Mouse (Mus musculus): ENCODE measurements at regions not wholly inside any gene's neighbourhood (a gene's known extent, or its start where the extent isn't known, plus 50 kb on each side); places are given as distances from the start of the nearest gene placed in this dataset.
"Not testable (repeated sequence)": the region's sequence is repeated elsewhere in the genome, so short reads cannot be mapped to it uniquely, and the experiment has no call there.

DNA sequence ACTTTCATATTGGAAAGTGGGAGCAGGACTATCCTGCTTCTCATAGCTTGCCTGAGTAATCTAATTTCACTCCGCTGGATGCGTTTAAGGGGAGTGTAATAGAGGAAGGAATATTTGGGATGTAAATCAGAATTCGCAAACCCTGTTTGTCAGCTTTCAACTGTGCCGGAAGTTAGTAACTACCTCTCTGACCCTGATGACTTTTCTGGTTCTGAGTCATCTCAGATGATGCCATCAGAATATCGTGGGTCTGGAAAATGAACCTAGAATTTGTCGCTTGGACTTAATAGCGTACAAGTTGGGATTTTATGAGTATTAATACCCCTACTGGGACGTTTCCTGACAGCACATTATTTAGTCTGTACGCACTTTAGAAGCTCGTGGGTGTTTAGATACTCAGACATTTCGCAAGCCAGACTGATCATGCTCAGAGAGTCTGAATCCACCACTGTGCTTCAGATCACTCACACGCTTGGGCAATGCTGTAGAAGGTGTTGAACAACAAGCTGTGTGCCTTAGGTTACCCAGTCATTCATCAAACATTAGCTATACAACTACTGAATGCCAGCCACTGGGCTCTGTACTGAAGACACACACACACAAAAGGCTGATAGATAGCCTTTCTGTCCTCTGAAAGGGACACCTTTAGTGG, 131.1 kb downstream of the Phlda1 start:
- no peak overlapping the region for H3K4me3 ChIP-seq (ENCODE audit: low read depth, low read length)
- ATAC-seq (ENCODE audit: low read depth) (no peak), DNase-seq (ENCODE audit: low spot score) (no peak)
- no peak overlapping the region for H3K4me2 ChIP-seq (ENCODE audit: low read depth, low read length)
- H3K36me3 ChIP-seq (ENCODE audit: control insufficient read depth, insufficient read depth, low read length): no peaks in the 10 kb centered on the region
- no peak overlapping the region for H3K9ac ChIP-seq (ENCODE audit: low read depth, low read length)
- H3K4me1 ChIP-seq (ENCODE audit: control insufficient read depth, insufficient read depth, low read length): no peaks in the 10 kb centered on the region
- H3K9me3 ChIP-seq (ENCODE audit: control insufficient read depth, low read length): no peaks in the 10 kb centered on the region
- no peaks in the 10 kb centered on the region for H3K27me3 ChIP-seq (replicated peaks; ENCODE audit: control insufficient read depth, insufficient read depth, low read length)
- 86% methylated on average over 12 of the region's 12 CpGs for WGBS
- no peak overlapping the region for H3K27ac ChIP-seq (replicated peaks; ENCODE audit: low read depth, low read length)

GRCm38 (mm10) chr10:111639866-111640265, 133.8 kb downstream of the Phlda1 start:
- H3K4me3 ChIP-seq (ENCODE audit: low read depth, low read length): no peak overlapping the region
- H3K27me3 ChIP-seq (replicated peaks; ENCODE audit: control insufficient read depth, insufficient read depth, low read length): no peaks in the 10 kb centered on the region
- H3K36me3 ChIP-seq (ENCODE audit: control insufficient read depth, insufficient read depth, low read length): no peaks in the 10 kb centered on the region
- ATAC-seq (ENCODE audit: low read depth): no peak
- H3K4me1 ChIP-seq (ENCODE audit: control insufficient read depth, insufficient read depth, low read length): no peaks in the 10 kb centered on the region
- H3K27ac ChIP-seq (replicated peaks; ENCODE audit: low read depth, low read length): no peak overlapping the region
- no peak overlapping the region for H3K4me2 ChIP-seq (ENCODE audit: low read depth, low read length)
- WGBS: 92% methylated on average over 7 of the region's 7 CpGs
- DNase-seq (ENCODE audit: low spot score): no peak
- H3K9me3 ChIP-seq (ENCODE audit: control insufficient read depth, low read length): no peaks in the 10 kb centered on the region
- H3K9ac ChIP-seq (ENCODE audit: low read depth, low read length): no peak overlapping the region

- ATAC-seq (ENCODE audit: low read depth) (peak; percentile 87; the same call in 1 of the 2 replicates), DNase-seq (ENCODE audit: low spot score) (peak; percentile 77)
- H3K27me3 ChIP-seq (replicated peaks; ENCODE audit: control insufficient read depth, insufficient read depth, low read length): no peaks in the 10 kb centered on the region
- H3K4me3 ChIP-seq (ENCODE audit: low read depth, low read length): no peak overlapping the region
- H3K4me1 ChIP-seq (ENCODE audit: control insufficient read depth, insufficient read depth, low read length): no peaks in the 10 kb centered on the region
- H3K9ac ChIP-seq (ENCODE audit: low read depth, low read length): no peak overlapping the region
- no peak overlapping the region for H3K4me2 ChIP-seq (ENCODE audit: low read depth, low read length)
- H3K9me3 ChIP-seq (ENCODE audit: control insufficient read depth, low read length): no peaks in the 10 kb centered on the region
- no peaks in the 10 kb centered on the region for H3K36me3 ChIP-seq (ENCODE audit: control insufficient read depth, insufficient read depth, low read length)
- WGBS: 52% methylated on average over 2 of the region's 2 CpGs
- H3K27ac ChIP-seq (replicated peaks; ENCODE audit: low read depth, low read length): no peak overlapping the region
Measured at GRCm38 (mm10) chr10:111642683-111643082, 136.6 kb downstream of the Phlda1 start.

- not testable (repeated sequence) for H3K9me3 ChIP-seq (ENCODE audit: control insufficient read depth, low read length); DNase-seq (ENCODE audit: low spot score); H3K9ac ChIP-seq (ENCODE audit: low read depth, low read length); ATAC-seq (ENCODE audit: low read depth); H3K4me2 ChIP-seq (ENCODE audit: low read depth, low read length); H3K27ac ChIP-seq (replicated peaks; ENCODE audit: low read depth, low read length); H3K4me3 ChIP-seq (ENCODE audit: low read depth, low read length); H3K27me3 ChIP-seq (replicated peaks; ENCODE audit: control insufficient read depth, insufficient read depth, low read length); H3K36me3 ChIP-seq (ENCODE audit: control insufficient read depth, insufficient read depth, low read length)
- WGBS: 63% methylated on average over 2 of the region's 2 CpGs
- H3K4me1 ChIP-seq (ENCODE audit: control insufficient read depth, insufficient read depth, low read length): peaks cover 18% of the 10 kb centered on the region
Measured at GRCm38 (mm10) chr10:111653773-111654172, 147.7 kb downstream of the Phlda1 start.

DNA sequence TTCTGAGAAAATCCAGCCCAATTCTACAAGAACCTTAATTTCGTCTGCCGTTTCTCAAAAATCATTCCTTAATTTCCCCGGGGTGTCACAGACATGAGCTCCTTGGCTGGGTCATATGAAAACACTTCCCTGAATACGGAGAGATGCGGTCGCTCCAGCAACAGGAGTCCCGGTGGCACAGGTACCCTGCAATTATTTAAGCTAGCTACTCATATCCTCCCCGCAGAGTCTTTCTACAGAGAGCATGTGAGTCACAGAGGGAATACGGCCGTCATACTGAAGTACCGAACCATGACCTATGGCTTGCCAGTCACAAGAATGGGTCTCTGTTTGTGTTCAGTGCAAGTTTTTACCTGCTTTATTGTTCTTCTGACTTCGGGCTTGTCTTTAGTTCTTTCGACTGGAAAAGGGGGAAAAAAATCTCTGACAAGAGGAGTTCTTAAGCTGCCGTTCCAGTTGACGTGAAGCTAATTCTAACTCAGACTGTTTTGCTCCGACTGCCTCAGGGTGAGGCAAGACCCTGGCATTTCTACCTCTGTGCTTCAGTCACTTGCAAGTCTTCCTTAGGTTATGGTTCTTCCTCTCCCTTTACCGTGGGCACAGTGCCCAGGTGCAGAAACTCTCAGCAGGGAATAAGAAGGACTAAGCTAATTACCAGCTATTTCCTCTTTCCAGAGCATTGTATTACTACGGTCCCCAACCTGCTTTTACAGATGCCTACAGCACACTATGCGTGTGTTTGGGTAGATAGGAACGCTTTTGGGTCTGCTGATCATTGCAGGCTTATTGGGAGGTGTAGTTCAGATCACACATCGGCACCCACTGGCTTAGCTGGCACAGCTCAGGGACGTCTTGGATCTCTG, 148.5 kb downstream of the Phlda1 start:
- Histone ChIP-seq H3K9ac (ENCODE audit: low read depth, low read length) (no peak overlapping the region), H3K4me1 (ENCODE audit: control insufficient read depth, insufficient read depth, low read length) (peaks cover 24% of the 10 kb centered on the region), H3K27ac (replicated peaks; ENCODE audit: low read depth, low read length) (no peak overlapping the region), H3K4me2 (ENCODE audit: low read depth, low read length) (peak overlapping the region; percentile 20), H3K27me3 (replicated peaks; ENCODE audit: control insufficient read depth, insufficient read depth, low read length) (no peaks in the 10 kb centered on the region), H3K4me3 (ENCODE audit: low read depth, low read length) (no peak overlapping the region), H3K9me3 (ENCODE audit: control insufficient read depth, low read length) (no peaks in the 10 kb centered on the region), H3K36me3 (ENCODE audit: control insufficient read depth, insufficient read depth, low read length) (no peaks in the 10 kb centered on the region)
- 42% methylated on average over 22 of the region's 22 CpGs for WGBS
- ATAC-seq (ENCODE audit: low read depth) (peak; percentile 66), DNase-seq (ENCODE audit: low spot score) (peak; percentile 71)

DNA sequence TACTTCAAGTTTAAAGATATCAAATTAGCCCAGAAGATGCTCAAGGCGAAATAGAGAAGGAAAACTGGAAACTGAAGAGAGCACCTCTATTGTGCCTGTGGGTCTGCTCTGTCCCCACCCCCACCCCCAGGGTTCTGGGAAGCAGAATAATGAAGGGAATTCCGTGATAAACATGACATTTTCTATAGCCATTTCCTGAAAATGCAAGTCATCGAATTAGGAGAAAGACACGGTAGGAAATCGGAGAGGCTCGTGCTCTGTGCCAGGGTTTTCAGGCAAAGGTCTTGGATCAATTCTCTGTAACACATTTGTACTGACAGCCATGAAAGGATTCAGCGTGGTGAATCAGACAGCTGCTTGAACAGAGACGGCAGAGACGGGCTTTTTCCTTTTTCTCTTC, 152.7 kb downstream of the Phlda1 start:
- Histone ChIP-seq H3K4me1 (ENCODE audit: control insufficient read depth, insufficient read depth, low read length) (peaks cover 28% of the 10 kb centered on the region), H3K4me3 (ENCODE audit: low read depth, low read length) (0 out of 2 replicates have a peak overlapping the region, but pooled peaks have one; percentile 7), H3K9ac (ENCODE audit: low read depth, low read length) (no peak overlapping the region), H3K9me3 (ENCODE audit: control insufficient read depth, low read length) (no peaks in the 10 kb centered on the region), H3K4me2 (ENCODE audit: low read depth, low read length) (peak overlapping the region; percentile 40), H3K36me3 (ENCODE audit: control insufficient read depth, insufficient read depth, low read length) (no peaks in the 10 kb centered on the region), H3K27ac (replicated peaks; ENCODE audit: low read depth, low read length) (no peak overlapping the region), H3K27me3 (replicated peaks; ENCODE audit: control insufficient read depth, insufficient read depth, low read length) (no peaks in the 10 kb centered on the region)
- DNase-seq (ENCODE audit: low spot score) (peak; percentile 77), ATAC-seq (ENCODE audit: low read depth) (0 out of 2 replicates have a peak, but pooled peaks have one; percentile 44)
- WGBS: 10% methylated on average over 9 of the region's 9 CpGs

DNA sequence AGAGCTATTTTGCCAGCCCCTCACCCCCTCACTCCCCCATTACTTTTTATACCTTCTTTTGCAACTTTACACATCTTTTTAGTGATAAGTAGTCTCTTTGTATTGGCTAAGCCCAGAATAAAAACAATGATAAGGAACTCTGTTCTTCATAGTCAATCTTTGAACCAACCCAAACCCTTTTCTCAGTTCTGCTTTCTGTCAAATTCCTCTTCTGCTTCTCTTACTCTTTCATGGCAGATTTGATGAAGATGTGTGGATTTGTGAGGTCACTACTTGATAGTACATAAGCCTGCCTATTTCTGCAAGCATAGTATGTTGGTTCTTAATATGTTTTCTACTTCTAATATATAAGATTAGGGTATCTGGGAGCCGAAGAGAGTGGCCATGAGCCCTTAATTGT, 156.6 kb downstream of the Phlda1 start:
- Histone ChIP-seq H3K9ac (ENCODE audit: low read depth, low read length) (no peak overlapping the region), H3K36me3 (ENCODE audit: control insufficient read depth, insufficient read depth, low read length) (no peaks in the 10 kb centered on the region), H3K27me3 (replicated peaks; ENCODE audit: control insufficient read depth, insufficient read depth, low read length) (no peaks in the 10 kb centered on the region), H3K4me3 (ENCODE audit: low read depth, low read length) (no peak overlapping the region), H3K4me2 (ENCODE audit: low read depth, low read length) (no peak overlapping the region), H3K9me3 (ENCODE audit: control insufficient read depth, low read length) (no peaks in the 10 kb centered on the region), H3K27ac (replicated peaks; ENCODE audit: low read depth, low read length) (no peak overlapping the region), H3K4me1 (ENCODE audit: control insufficient read depth, insufficient read depth, low read length) (peaks cover 13% of the 10 kb centered on the region; the same call in 1 of the 2 replicates)
- no peak for DNase-seq (ENCODE audit: low spot score)
- WGBS: 88% methylated on average over 1 of the region's 1 CpGs
- ATAC-seq (ENCODE audit: low read depth): no peak

DNA sequence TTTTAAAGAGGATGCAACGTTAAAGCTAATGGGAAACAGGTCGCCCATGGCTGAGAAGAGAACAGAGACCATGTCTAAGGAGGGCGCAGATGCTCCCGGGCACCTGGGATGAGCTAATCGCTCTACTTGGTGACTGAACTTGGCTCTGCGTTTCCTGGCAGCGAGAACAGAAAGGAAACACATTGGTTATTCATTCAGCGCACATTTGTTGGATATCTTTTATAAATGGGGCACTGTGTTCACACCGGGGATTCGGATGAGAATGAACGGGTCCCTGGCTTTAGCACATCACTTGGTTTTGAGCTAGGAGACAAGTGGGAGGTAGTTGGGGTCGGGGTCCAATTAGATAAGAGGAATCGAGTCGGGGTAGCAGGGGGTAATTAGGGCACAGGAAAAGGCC, 159.7 kb downstream of the Phlda1 start:
- Histone ChIP-seq H3K4me1 (ENCODE audit: control insufficient read depth, insufficient read depth, low read length) (peaks cover 1% of the 10 kb centered on the region; the same call in 1 of the 2 replicates), H3K27ac (replicated peaks; ENCODE audit: low read depth, low read length) (no peak overlapping the region), H3K4me2 (ENCODE audit: low read depth, low read length) (no peak overlapping the region), H3K36me3 (ENCODE audit: control insufficient read depth, insufficient read depth, low read length) (no peaks in the 10 kb centered on the region), H3K9me3 (ENCODE audit: control insufficient read depth, low read length) (no peaks in the 10 kb centered on the region), H3K9ac (ENCODE audit: low read depth, low read length) (no peak overlapping the region), H3K4me3 (ENCODE audit: low read depth, low read length) (no peak overlapping the region), H3K27me3 (replicated peaks; ENCODE audit: control insufficient read depth, insufficient read depth, low read length) (no peaks in the 10 kb centered on the region)
- 72% methylated on average over 14 of the region's 14 CpGs for WGBS
- DNase-seq (ENCODE audit: low spot score) (no peak), ATAC-seq (ENCODE audit: low read depth) (no peak)

Measured in embryonic facial prominence, embryonic 14.5 days (tissue).